Mouse (Mus musculus) induced T-regulatory cell, adult 2 months (primary cell): ENCODE measurements around the gene Col7a1.

Experiments
- DNase-seq: peaks from one replicate; pipeline ENCODE4 v3.0.0-alpha.2; 2012; ENCODE audit warnings: low read depth

The Col7a1 gene

GRCm38 (mm10) chr9:109021428-109021827 lies 68.0 kb downstream of the Col7a1 start:
- DNase-seq, result no peak

- DNase-seq, result peak; percentile 32
These were observed 69.7 kb downstream of the Col7a1 start for GRCm38 (mm10) chr9:109022866-109023685.

GRCm38 (mm10) chr9:109027521-109027920 lies 74.1 kb downstream of the Col7a1 start:
- DNase-seq, result no peak

- no peak for DNase-seq
These were observed 75.0 kb downstream of the Col7a1 start for GRCm38 (mm10) chr9:109028421-109028820.

- no peak for DNase-seq
These were observed 75.5 kb downstream of the Col7a1 start for GRCm38 (mm10) chr9:109028919-109029318.

GRCm38 (mm10) chr9:109030312-109030711 lies 76.9 kb downstream of the Col7a1 start:
- no peak for DNase-seq

GRCm38 (mm10) chr9:109031001-109031400 lies 77.6 kb downstream of the Col7a1 start:
- no peak for DNase-seq

- no peak for DNase-seq
These were observed 78.3 kb downstream of the Col7a1 start for GRCm38 (mm10) chr9:109031686-109032085.

- DNase-seq, result no peak
These were observed 79.0 kb downstream of the Col7a1 start for GRCm38 (mm10) chr9:109032435-109032834.
